ENCODE assay signal across 9 mouse cellular contexts in genomic region chr7:63911383-63912233, GRCm38 (mm10). TPM values are rescaled to one million over a fixed set of nuclear protein-coding genes. Genes with fewer than 3 reads are reported as not detected.
DNase-seq lines count a peak whose midpoint lies in the region; ATAC-seq and TF ChIP-seq lines count a peak whose summit lies in the region.
"Had no signal": no experiment of that assay in that cellular context is flagged by ENCODE, and none has a peak within 500 bp of the region (broad histone marks: within the 10 kb centered on the region; RNA-seq: fewer than 3 reads in every experiment).

No protein-coding gene starts in this region.

- DNase-seq in layer of hippocampus, adult 9-11 months: peak; percentile 72
- no peak for DNase-seq in layer of hippocampus, adult 9-10 months (ENCODE audit: low spot score)
- peak; percentile 89 for DNase-seq in brain, adult 2 months (ENCODE audit: low read depth, low spot score)
- DNase-seq in gastrocnemius, adult 2 months: peak; percentile 94
- no peak for DNase-seq in retina, embryonic 14.5 days (ENCODE audit: low spot score)

- peaks cover 63% of the 10 kb centered on the region for H3K4me1 ChIP-seq in hindbrain, embryonic 15.5 days (replicated peaks)
- peaks cover 92% of the 10 kb centered on the region for H3K4me1 ChIP-seq in liver, embryonic 15.5 days (replicated peaks)
- H3K4me1 ChIP-seq in olfactory bulb, adult 2 months (ENCODE audit: control insufficient read depth, insufficient read depth, low read length): peaks cover 52% of the 10 kb centered on the region

- H3K27ac ChIP-seq in gastrocnemius, adult 2 months: peak overlapping the region; percentile 98
- H3K27ac ChIP-seq in hindbrain, embryonic 15.5 days (replicated peaks): peak overlapping the region; percentile 37
- peak overlapping the region; percentile 72 for H3K27ac ChIP-seq in liver, embryonic 15.5 days (replicated peaks)
- peak overlapping the region; percentile 81 for H3K27ac ChIP-seq in olfactory bulb, adult 2 months (ENCODE audit: insufficient read depth, low read depth, low read length)

- H3K4me3 ChIP-seq in gastrocnemius, adult 2 months: peak overlapping the region; percentile 58
- H3K4me3 ChIP-seq in hindbrain, embryonic 15.5 days: no peak overlapping the region
- no peak overlapping the region for H3K4me3 ChIP-seq in liver, embryonic 15.5 days (replicated peaks)
- H3K4me3 ChIP-seq in olfactory bulb, adult 2 months (ENCODE audit: insufficient read depth, low read depth, low read length): no peak overlapping the region

- intact Hi-C loops in gastrocnemius, adult 2 months (cut with DNase I): loop anchor here (1.0 kb wide), 3 partner anchors 13 to 26 kb away; no protein-coding TSS in a partner anchor

- no peaks in the 10 kb centered on the region for H3K36me3 ChIP-seq in hindbrain, embryonic 15.5 days
- H3K36me3 ChIP-seq in liver, embryonic 15.5 days (replicated peaks): no peaks in the 10 kb centered on the region

- H3K9ac ChIP-seq in hindbrain, embryonic 15.5 days: no peak overlapping the region
- no peak overlapping the region for H3K9ac ChIP-seq in liver, embryonic 15.5 days

- WGBS in hindbrain, embryonic 15.5 days: 50% methylated on average over 8 of the region's 8 CpGs
- 45% methylated on average over 8 of the region's 8 CpGs for WGBS in liver, embryonic 15.5 days (ENCODE audit: insufficient replicate concordance)
- 30% methylated on average over 8 of the region's 8 CpGs for WGBS in olfactory bulb, adult 2 months

- no peak overlapping the region for H3K4me2 ChIP-seq in hindbrain, embryonic 15.5 days
- peak overlapping the region; percentile 13; the same call in 1 of the 2 replicates for H3K4me2 ChIP-seq in liver, embryonic 15.5 days

- H3K27me3 ChIP-seq in hindbrain, embryonic 15.5 days: no peaks in the 10 kb centered on the region
- no peaks in the 10 kb centered on the region for H3K27me3 ChIP-seq in liver, embryonic 15.5 days

- no peak for TF ChIP-seq CTCF in gastrocnemius, adult 2 months (IDR thresholded peaks at IDR 0.05)
- no peak for TF ChIP-seq CTCF in olfactory bulb, adult 2 months (IDR thresholded peaks at IDR 0.05; ENCODE audit: insufficient read depth, low read depth, low read length)

- ATAC-seq in hindbrain, embryonic 15.5 days (ENCODE audit: low FRiP score, low read depth): peak; percentile 45
- ATAC-seq in liver, embryonic 15.5 days (ENCODE audit: insufficient read depth): peak; percentile 29

- TF ChIP-seq POLR2A in olfactory bulb, adult 2 months (IDR thresholded peaks at IDR 0.05; ENCODE audit: insufficient read depth, low read depth, low read length): no peak

- H3K9me3 ChIP-seq in hindbrain, embryonic 15.5 days: no peaks in the 10 kb centered on the region
- H3K9me3 ChIP-seq in liver, embryonic 15.5 days (replicated peaks): no peaks in the 10 kb centered on the region

RNA-seq across cellular contexts. Expression of gene E030018B13Rik, which starts 5.0 kb away (rescaled TPM):
- total RNA-seq in gastrocnemius, adult 2 months (2021): under 1 TPM in 1 of 2 experiments, not detected in 1; 0.22 TPM
- polyA plus RNA-seq in hindbrain, embryonic 15.5 days (2015; fragmentation: Nextera tagmentation; extraction: Ambion mirVana): not detected in 2 replicates
- not detected in 2 replicates for polyA plus RNA-seq in liver, embryonic 15.5 days (2015; fragmentation: Nextera tagmentation; extraction: Ambion mirVana)
- not detected in 2 replicates for polyA plus RNA-seq in olfactory bulb, adult 2 months (2012; ENCODE audit: insufficient read depth, insufficient read length, low replicate concordance, missing spikeins)
- polyA plus RNA-seq: large intestine, adult 2 months had no signal

RNA-seq across cellular contexts. Expression of gene Klf13, which starts 27.1 kb away (rescaled TPM):
- total RNA-seq in gastrocnemius, adult 2 months (2021): 10 to 100 TPM; 56.6 to 59.6 TPM
- polyA plus RNA-seq in hindbrain, embryonic 15.5 days (2015; fragmentation: Nextera tagmentation; extraction: Ambion mirVana): 24.7 and 26.8 TPM in 2 replicates
- 15.3 and 15.6 TPM in 2 replicates for polyA plus RNA-seq in liver, embryonic 15.5 days (2015; fragmentation: Nextera tagmentation; extraction: Ambion mirVana)
- 47.4 and 143 TPM in 2 replicates for polyA plus RNA-seq in olfactory bulb, adult 2 months (2012; ENCODE audit: insufficient read depth, insufficient read length, low replicate concordance, missing spikeins)

Comparison
In these comparisons a context has a peak if more than half of its experiments do, and no peak if none do; other contexts are left out.
1. DNase-seq: peak in layer of hippocampus, adult 9-11 months (single experiment), brain, adult 2 months (single experiment) and gastrocnemius, adult 2 months (single experiment); none in layer of hippocampus, adult 9-10 months (single experiment) and retina, embryonic 14.5 days (single experiment).
2. H3K27ac ChIP-seq: peak in every context shown above with its lines; median percentile 98 in gastrocnemius, adult 2 months; 81 in olfactory bulb, adult 2 months; 72 in liver, embryonic 15.5 days; 37 in hindbrain, embryonic 15.5 days.